Mouse (Mus musculus): Measurements from ENCODE around the gene Resf1.
"Not testable (repeated sequence)": the region's sequence is repeated elsewhere in the genome, so short reads cannot be mapped to it uniquely, and the experiment has no call there.

Gene Resf1

DNA sequence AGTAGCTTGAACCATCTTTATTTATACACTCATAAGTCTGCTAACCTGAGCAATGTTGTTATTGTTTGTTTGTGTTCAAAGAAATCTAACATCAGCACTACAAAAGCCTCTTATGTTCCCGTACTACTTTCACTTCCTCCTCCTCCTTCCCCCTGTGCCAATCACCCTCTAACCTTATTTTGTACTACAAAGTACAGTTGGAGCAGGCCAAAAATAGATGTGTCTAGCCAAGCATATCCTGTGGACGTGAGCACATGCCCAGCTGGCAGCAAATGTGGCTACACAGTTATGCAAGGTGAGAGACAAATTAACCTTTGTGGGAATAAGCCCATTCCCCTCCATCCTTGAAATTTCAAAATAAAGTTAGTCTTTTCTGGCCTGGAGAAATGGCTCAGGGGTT, 34.6 kb downstream of the Resf1 start:
- no peak for DNase-seq (ENCODE audit: low read depth, low spot score)

DNA sequence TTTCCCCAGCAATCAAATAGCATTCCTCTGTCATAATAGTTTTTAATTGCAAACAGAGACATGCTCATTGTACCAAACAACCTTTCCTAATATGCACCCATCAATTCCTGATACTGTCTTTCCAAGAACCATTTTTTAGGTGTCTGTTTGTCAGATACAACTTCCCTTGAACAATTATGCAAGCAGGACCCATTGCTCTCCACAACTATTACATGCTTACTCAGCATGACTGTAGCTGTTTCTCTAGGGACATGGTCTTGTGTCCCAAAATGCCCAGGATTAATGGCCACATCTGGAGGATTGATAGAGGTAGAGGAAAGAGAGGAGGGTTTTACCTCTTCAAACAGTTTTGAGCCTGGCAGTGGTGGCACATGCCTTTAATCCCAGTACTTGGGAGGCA, 35.2 kb downstream of the Resf1 start:
- no peak for DNase-seq (ENCODE audit: low read depth, low spot score)

DNA sequence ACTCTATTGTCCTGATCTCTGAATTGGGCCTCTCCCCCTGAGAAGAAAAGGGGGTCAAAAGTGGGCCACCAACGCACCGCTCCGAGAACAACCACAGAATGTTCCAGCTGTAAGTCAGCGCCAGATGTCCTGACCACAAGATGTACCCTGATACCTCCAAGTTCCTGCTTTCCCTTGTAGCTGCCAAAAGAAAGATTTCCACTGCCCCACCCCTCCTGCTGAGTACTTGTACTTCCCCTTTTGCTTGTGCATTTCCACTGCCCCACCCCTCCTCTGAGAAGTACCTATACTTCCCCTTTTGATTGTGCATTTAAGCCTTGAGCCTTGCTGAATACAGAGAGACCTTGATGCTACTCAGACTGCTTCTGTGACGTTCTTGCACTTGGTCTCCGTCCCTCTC, 39.0 kb downstream of the Resf1 start:
- not testable (repeated sequence) for DNase-seq (ENCODE audit: low read depth, low spot score)

DNA sequence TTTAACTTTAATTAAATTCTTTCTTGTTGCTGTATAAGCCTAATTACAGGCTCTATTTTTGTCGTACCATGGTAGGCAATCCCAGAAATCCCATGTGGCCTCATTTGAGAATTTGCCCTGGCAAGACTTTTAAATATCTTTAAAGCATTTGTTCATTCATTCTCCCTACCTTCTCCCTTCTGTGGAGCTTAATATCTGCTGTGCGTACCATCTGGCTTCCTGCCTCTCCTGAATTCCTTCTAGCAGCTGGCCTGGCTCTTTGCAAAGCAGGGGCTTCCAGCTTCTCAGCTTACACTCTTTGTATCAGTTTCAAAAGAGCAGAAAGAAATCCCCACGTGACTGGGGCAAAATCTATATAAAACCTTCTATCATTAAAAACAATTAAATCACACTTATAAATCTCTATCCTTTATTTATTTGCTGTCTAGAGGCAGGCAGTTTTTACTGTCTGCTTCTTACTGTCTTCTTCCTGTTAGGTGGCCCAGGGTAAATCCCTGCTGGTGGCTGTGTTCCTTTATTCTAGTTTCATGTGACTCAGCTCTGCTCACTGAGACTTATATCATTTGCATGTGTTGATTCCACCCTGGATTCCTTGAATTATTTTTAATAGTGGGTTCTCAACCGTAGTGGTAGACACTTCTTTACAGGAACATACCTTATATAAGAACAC, 45.7 kb downstream of the Resf1 start:
- DNase-seq (ENCODE audit: low read depth, low spot score), result no peak

DNA sequence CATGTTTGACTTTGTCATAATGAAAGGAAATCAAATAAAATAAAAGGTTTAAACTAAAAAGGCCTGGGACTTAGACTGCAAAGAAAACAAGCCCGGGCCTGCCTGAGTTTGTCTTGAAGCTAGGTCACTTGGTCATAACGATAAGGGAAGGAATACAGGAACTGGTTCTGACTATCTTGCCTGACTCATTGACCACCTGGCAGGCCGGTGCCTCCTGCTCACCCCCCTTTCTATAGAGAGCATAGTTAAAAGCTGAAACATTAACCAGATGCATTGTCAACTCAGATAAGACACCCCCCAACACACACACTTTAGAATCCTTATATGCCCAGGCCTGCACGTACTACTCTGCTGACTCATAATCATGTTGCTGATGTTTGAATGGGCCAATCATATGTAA, 46.6 kb downstream of the Resf1 start:
- DNase-seq (ENCODE audit: low read depth, low spot score), result not testable (repeated sequence)

DNA sequence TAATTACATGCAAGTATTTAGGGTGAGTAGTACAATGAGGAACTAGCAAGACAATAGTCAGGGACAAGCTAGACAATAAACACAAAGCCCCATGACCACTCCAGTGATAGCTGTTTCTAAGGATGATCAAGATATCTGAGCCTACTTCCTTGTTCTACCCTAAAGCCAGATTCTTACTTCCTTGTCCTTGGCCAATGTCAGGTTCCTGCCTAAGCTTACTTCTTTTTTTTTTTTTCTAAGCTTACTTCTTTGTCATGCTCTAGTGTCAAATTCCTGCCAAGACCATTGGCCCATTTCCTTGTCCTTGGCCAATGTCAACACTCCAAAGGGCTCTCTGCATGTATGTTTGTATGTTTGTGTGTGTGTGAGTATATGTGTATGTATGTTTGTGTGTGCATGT, 47.9 kb downstream of the Resf1 start:
- DNase-seq (ENCODE audit: low read depth, low spot score), result peak; percentile 70

DNA sequence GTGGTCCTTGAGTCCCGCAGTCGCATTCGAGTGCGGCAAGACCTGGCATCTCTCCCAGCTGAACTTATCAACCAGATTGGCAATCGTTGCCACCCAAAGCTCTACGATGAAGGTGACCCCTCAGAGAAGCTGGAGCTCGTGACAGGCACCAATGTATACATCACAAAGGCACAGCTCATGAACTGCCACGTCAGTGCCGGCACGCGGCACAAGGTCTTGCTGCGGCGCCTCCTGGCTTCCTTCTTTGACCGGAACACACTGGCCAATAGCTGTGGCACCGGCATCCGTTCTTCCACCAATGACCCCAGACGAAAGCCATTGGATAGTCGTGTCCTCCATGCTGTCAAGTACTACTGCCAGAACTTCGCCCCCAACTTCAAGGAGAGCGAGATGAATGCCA, 53.3 kb downstream of the Resf1 start:
- peak; percentile 54 for DNase-seq (ENCODE audit: low read depth, low spot score)

DNA sequence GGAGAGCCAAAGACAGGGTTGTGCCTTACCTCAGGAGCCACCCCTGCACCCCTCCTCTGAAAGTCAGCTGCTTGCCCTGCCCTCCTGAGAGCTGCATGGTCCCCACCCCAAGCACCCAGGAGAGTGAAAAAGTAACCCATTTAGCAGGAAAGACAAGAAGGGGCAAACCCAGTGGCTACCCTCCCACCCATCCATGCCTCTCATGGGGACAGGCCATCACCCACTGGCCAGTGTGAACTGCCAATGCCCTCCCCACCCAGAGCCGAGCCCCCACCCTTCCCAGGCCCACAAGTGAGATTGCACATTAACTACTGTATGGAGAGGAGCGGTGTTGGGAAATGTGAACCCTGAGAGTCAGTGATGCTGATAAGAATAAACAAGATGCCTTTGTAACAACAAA, 56.8 kb downstream of the Resf1 start:
- not testable (repeated sequence) for DNase-seq (ENCODE audit: low read depth, low spot score)

DNA sequence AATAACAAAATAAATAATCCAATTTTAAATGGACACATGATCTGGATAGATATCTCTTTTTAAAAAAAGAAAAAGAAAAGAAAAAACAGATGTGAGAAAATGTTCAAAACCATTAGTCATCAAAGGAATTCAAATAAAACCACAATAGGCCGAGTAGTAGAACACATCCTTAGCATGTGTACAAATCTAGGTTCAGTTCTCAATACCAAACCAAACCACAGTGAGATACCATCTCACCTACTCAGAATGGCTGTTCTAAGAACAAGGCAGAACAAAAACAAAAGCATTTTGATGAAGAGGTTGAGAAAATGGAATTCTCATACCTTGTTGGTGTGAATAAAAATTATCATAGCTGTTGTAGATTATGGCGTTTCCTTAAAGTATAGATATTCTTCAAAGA, 57.2 kb downstream of the Resf1 start:
- DNase-seq (ENCODE audit: low read depth, low spot score), result no peak

DNA sequence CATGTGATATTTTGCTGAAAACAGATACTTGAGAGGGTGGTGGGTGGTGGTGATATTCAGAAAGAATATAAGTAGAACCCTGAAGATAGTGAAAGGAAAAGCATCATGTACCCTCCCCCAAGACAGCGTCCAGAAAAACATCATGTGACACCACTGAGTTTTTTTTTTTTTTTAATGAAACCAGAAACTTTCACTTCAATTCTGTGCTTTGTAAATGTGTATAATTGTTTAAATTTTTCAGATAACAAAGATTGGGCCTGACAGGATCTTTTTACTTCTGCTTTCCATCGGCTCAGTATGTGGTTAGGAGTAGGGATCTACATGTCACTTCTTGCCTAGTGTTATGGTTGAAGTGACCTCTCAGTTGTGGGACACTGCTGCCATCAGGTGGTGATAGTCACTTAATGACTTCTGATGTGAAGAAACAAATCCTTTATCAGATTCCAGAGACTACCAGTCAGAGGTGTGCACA, 65.8 kb downstream of the Resf1 start:
- DNase-seq (ENCODE audit: low read depth, low spot score), result peak; percentile 90

DNA sequence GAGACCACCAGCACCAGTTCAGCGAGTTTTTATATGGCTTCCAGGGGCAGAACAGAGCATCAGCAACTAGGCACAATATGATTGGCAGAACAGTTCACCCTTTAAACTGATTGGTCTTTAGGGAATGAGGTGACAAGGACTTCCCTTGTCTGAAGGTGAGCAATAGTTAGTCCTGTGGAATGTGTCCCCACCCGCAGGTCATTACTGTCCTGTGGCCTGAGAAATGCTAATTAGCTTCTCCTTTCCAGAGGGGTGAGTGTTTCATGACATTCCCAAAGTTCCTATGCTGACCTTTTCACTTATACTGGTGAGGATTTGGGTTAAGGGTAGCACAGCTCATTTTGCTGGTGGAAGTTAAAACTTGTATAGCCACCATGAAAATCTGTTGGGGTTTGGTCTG, 74.3 kb downstream of the Resf1 start:
- DNase-seq (ENCODE audit: low read depth, low spot score), result peak; percentile 23

Measured in ZHBTc4 (cell line).